Mouse (Mus musculus) Muller cell, postnatal 12 days (primary cell): ENCODE measurements around the gene Scg3.
A peak's percentile ranks its signal among the peaks of the same experiment; 100 is the strongest.

ENCODE experiments used
- DNase-seq: peaks from one replicate; pipeline ENCODE4 v3.0.0-alpha.2; 2015; ENCODE audit errors: inconsistent ontology term

The Scg3 gene

DNA sequence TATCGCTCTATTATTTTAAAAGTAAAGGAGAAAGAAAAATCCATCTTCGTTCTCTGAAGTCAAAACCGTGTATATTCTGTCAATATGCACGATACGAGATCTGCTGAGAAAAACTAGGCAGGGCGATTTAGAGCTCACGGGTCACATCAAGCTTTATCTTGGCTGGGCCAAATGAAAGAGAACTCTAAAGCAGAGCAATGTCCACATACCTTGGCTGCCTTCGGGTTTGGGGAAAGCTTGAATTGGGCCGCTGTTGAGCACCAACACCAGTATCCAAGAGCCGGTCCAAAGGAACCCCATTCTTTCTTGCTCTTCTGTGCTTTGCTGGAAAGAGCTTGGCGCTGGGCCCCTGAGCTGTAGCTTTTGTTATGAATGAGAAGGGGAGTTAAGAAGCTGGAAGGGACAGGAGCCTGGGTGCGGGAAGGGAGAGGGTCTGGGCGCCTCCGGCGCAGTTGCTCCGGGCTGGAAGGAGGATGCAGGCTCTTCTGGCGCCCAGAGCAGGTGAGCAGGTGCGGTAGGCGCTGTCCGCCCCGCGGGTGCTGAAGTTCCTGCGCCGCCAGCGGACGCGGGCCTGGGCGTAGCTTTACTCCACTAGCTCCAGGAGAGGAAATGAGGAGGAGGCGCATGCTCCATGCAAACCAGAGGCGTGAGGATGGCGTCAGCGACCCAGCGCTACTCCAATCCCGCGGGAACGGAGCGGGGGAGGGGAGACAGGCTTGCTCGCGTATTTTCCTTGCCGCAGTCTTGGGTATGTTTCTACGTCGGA, at the start of gene Scg3:
TSS of gene Scg3 (minus strand) at position 631 of the 766 bp plus-strand sequence.
- DNase-seq = peak; percentile 90

- peak; percentile 18 for DNase-seq
Measured at GRCm38 (mm10) chr9:75719952-75720687, 36.3 kb upstream of the Scg3 start.

DNA sequence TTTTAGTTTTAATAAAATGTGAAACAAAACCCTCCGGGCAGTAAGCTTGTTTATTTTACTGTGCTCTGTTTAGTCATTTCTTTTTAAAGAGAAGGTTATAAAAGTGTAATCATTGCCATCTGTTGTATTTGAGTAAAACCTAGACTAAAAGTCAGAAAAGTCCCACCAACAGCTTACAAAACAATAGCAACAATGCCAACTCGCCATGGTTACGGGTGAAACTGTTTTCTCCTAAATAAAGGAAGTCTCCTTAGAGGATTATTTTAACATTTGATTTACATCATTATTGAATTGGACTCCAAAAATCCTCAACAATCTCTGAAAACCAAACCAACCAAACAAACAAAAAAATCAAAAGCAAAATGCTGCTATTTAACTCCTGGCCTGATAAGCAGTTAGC, 35.6 kb upstream of the Scg3 start:
- no peak for DNase-seq

- no peak for DNase-seq
Measured at GRCm38 (mm10) chr9:75684772-75685171, 916 bp upstream of the Scg3 start.

- peak; percentile 3 for DNase-seq
Measured at GRCm38 (mm10) chr9:75684292-75684691, 436 bp upstream of the Scg3 start.

DNA sequence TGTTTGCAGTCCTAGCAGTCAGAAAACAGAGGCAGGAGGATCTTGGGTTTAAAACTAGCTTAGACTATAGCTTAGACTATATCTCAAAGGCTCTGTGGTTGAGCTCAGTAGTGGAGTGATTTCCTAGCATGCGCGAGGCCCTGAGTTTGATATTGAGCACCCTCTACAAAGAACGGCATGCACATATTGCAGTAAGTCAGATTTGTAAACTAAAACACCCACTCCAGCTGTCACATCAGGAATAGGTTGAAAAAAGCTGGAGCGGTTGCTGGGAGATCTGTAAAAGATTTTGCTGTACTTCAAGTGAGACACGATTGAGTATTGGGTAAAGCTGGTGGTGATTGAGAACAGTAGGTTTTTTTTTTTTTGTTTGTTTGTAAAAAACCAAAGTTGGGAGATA, 3.2 kb downstream of the Scg3 start:
- no peak for DNase-seq

DNA sequence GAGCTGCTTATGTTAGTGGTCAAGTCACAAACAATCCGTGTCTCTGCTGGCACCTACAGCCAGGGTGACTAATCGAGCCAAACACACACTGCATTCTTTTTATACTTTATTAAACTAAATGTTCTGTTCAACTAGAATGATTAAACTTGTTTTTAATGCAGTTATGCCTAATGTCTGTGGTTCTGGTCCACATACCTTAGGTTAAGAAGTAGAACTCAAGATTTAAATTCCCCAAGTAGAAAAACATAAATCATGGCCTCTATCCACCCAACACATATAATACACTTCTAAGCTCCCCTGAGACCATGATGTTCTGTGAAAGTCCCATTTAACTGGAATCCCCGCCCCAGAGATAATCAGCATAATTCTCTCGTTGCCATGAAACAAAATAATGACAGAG, 4.2 kb downstream of the Scg3 start:
- DNase-seq = no peak

DNA sequence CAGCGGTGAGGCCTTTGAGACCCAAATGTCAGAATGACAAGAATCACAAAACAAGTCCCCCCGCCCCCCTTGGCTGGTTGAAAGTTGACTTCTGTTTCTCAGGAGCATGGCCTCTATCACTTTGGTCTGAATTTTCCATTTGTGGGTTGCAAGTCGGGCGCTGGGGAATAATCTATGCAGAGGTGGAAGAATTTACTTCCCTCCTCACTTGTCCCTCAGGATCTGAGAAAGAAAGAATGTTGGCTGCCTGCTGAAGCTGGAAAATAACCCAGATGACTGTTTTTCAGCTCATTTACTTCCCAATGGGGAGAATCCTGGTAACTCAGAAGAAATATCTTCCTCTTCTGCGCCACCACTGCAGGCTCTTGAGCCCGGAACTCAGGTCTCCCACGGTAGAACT, 5.5 kb downstream of the Scg3 start:
- DNase-seq = no peak

- DNase-seq = no peak
Measured at GRCm38 (mm10) chr9:75676226-75676625, 7.6 kb downstream of the Scg3 start.

DNA sequence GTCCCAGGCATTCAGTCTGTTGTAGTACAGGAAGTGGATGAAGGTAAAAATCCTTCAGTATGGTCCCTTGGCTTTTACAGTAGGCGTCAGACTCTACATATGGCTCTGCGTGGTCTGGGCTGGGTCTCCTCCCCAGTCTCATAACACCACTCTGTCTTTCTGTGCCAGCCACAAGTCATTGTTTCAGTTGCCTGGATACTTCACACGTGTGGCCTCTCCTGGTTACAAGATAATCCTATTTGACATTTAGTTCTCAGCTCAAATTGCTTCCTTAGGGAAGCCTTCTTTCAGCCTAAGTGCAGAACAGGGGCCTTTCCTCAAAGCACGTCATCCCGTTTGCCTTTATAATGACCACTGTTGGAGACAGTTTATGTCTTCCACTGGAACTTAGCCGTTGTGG, 11.1 kb downstream of the Scg3 start:
- DNase-seq = no peak

- no peak for DNase-seq
Measured at GRCm38 (mm10) chr9:75666612-75667011, 17.2 kb downstream of the Scg3 start.

- peak; percentile 9 for DNase-seq
Measured at GRCm38 (mm10) chr9:75665364-75665763, 18.5 kb downstream of the Scg3 start.

DNA sequence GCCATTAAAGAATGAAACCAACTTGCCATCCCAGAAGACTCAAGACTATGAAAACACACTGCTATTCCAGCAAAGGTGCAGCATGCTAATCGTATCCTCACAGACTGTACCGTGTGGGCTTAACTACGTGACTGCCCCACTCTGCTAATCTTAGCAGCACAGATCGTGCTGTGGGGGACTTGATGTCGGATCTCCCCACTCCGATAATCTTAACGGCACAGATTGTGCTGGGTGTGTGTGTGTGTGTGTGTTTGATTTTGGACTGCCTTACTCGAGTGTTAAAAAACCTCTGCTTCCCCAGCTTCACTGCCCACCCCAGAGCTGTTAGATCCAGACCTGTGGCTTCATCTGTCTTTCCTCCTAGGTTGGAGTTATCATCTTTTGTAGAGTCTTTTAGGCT, 22.9 kb downstream of the Scg3 start:
- DNase-seq = no peak

- DNase-seq = peak; percentile 29
Measured at GRCm38 (mm10) chr9:75656456-75656855, 27.4 kb downstream of the Scg3 start.

GRCm38 (mm10) chr9:75653981-75654911, 29.6 kb downstream of the Scg3 start:
- no peak for DNase-seq

DNA sequence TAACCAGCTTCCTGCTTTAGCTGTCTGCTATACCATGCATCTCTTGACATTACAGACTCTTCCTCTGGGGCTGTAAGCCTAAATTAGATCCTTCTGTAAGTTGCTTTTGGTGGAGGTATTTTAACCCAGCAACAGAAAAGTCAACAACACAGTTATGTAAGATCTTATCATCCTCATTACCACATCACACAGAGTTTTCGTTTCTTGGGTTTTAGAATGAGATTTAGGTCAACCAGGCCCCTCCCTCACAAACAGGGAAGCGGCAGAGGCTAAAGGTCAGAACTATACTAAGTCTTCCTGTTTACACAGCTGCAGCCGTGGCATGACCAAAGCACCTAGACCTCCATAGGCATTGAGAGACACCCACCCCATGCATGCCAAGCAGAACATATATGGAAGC, 38.5 kb downstream of the Scg3 start:
- no peak for DNase-seq

- DNase-seq = no peak
Measured at GRCm38 (mm10) chr9:75634226-75634625, 49.6 kb downstream of the Scg3 start.

DNA sequence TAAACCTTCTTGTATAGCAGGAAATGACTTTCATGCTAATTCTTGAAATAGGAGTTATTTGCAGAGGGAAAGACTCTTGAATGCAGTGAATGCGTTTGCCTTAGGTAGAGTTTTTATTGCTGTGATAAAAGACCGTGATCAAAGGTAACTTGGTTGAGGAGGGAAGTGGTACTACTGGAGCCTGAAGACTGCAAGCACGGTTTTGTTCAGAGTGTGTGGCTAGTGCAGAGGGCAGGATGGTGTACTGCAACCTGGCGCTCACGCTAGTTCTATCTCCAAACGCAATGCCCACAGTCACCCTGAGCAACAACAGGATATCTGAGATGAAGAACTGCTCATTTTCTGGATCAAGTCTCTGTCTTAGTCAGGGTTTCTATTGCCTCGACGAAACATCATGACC, 50.3 kb downstream of the Scg3 start:
- no peak for DNase-seq

- no peak for DNase-seq
Measured at GRCm38 (mm10) chr9:75632902-75633301, 51.0 kb downstream of the Scg3 start.

GRCm38 (mm10) chr9:75632111-75632510, 51.7 kb downstream of the Scg3 start:
- DNase-seq = no peak

DNA sequence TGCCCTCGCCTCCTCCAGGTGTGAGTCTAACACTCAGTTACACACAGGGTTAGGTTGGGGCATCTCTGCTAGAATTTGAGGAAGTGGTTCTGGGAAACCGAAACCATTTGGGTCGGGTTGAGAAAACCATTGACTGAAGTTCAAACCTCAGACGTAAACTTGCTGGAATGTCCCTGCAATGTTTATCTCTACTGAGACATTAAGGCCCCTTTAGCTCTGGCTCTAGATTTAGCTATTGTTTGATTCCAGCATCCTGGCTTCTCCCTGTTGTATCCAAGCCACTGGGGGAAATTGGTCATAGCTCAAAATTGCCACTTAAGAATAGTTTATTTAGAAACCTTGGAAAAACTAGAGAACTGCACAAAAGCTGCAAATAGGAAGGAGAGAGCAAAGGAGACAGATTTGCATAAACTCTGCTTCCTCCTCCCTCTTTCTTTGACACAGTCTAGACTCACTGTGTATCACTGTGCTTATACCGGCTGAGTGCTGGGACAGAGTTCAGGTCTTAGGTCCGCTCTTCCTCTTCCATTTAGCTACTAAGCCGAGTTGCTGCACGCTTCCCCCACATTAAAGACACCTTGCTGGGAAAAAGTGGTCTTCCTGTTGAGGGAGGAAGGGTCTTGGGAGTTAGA, 52.9 kb downstream of the Scg3 start:
- no peak for DNase-seq

DNA sequence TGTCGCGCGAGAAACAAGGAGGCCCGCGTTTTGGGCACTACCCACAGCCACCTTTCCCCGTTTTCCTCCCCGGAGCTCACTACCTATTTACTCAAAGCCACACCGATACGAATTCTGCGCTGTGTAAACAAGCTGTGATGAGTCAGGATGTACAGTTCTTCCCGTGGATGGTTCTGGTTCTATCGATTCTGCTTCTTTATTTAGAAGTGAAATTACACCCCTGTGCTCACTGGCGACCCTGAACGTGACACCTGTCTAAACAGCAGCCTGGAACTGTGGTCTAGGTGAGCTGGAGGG, 57.6 kb downstream of the Scg3 start:
- no peak for DNase-seq
